ENCODE assay signal across 11 mouse cellular contexts in genomic region chr15:96548363-96548762, GRCm38 (mm10).
DNase-seq lines count a peak whose midpoint lies in the region; ATAC-seq and TF ChIP-seq lines count a peak whose summit lies in the region.
"Had no signal": no experiment of that assay in that cellular context is flagged by ENCODE, and none has a peak within 500 bp of the region (broad histone marks: within the 10 kb centered on the region; RNA-seq: fewer than 3 reads in every experiment).

No protein-coding gene starts in this region.

- no peaks in the 10 kb centered on the region for H3K9me3 ChIP-seq in embryonic facial prominence, embryonic 12.5 days
- H3K9me3 ChIP-seq in hindbrain, embryonic 12.5 days (replicated peaks) = no peaks in the 10 kb centered on the region
- H3K9me3 ChIP-seq in neural tube, embryonic 15.5 days (replicated peaks) = no peaks in the 10 kb centered on the region
- H3K9me3 ChIP-seq in intestine, embryonic 16.5 days (ENCODE audit: control insufficient read depth, low read length) = no peaks in the 10 kb centered on the region
- H3K9me3 ChIP-seq: hindbrain, embryonic 15.5 days had no signal

- no peak overlapping the region for H3K4me3 ChIP-seq in layer of hippocampus, adult 2 months
- H3K4me3 ChIP-seq in embryonic facial prominence, embryonic 12.5 days = no peak overlapping the region
- no peak overlapping the region for H3K4me3 ChIP-seq in hindbrain, embryonic 12.5 days
- H3K4me3 ChIP-seq in neural tube, embryonic 15.5 days (replicated peaks) = no peak overlapping the region
- H3K4me3 ChIP-seq in intestine, embryonic 16.5 days (ENCODE audit: low read length) = no peak overlapping the region
- H3K4me3 ChIP-seq: hindbrain, embryonic 15.5 days had no signal

- TF ChIP-seq CTCF in layer of hippocampus, adult 2 months (conservative IDR thresholded peaks at IDR 0.05) = no peak

- H3K36me3 ChIP-seq in embryonic facial prominence, embryonic 12.5 days = no peaks in the 10 kb centered on the region
- no peaks in the 10 kb centered on the region for H3K36me3 ChIP-seq in hindbrain, embryonic 12.5 days
- no peaks in the 10 kb centered on the region for H3K36me3 ChIP-seq in neural tube, embryonic 15.5 days
- no peaks in the 10 kb centered on the region for H3K36me3 ChIP-seq in intestine, embryonic 16.5 days (ENCODE audit: control insufficient read depth, insufficient read depth, low read length)
- H3K36me3 ChIP-seq: hindbrain, embryonic 15.5 days had no signal

- no peak for ATAC-seq in embryonic facial prominence, embryonic 12.5 days (ENCODE audit: insufficient number of reproducible peaks, insufficient read depth, low FRiP score, low TSS enrichment)
- peak; percentile 28; the same call in 1 of the 2 replicates for ATAC-seq in hindbrain, embryonic 12.5 days (ENCODE audit: low FRiP score)
- ATAC-seq in neural tube, embryonic 15.5 days (ENCODE audit: low FRiP score) = no peak
- ATAC-seq in intestine, embryonic 16.5 days = no peak

- H3K9ac ChIP-seq in embryonic facial prominence, embryonic 12.5 days = no peak overlapping the region
- H3K9ac ChIP-seq in hindbrain, embryonic 12.5 days = no peak overlapping the region
- no peak overlapping the region for H3K9ac ChIP-seq in neural tube, embryonic 15.5 days (replicated peaks)
- no peak overlapping the region for H3K9ac ChIP-seq in intestine, embryonic 16.5 days (ENCODE audit: low read depth, low read length)
- H3K9ac ChIP-seq: hindbrain, embryonic 15.5 days; liver, postnatal 0 days had no signal

- peak overlapping the region; percentile 12; the same call in 1 of the 2 replicates for H3K27ac ChIP-seq in layer of hippocampus, adult 2 months
- H3K27ac ChIP-seq in embryonic facial prominence, embryonic 12.5 days = 0 out of 2 replicates have a peak overlapping the region, but pooled peaks have one; percentile 17
- H3K27ac ChIP-seq in hindbrain, embryonic 12.5 days = peak overlapping the region; percentile 26; the same call in 1 of the 2 replicates
- peak overlapping the region; percentile 60 for H3K27ac ChIP-seq in neural tube, embryonic 15.5 days (replicated peaks)
- no peak overlapping the region for H3K27ac ChIP-seq in intestine, embryonic 16.5 days (ENCODE audit: low read length)
- H3K27ac ChIP-seq: hindbrain, embryonic 15.5 days had no signal

- H3K27me3 ChIP-seq in embryonic facial prominence, embryonic 12.5 days = no peaks in the 10 kb centered on the region
- H3K27me3 ChIP-seq in hindbrain, embryonic 12.5 days = no peaks in the 10 kb centered on the region
- H3K27me3 ChIP-seq in neural tube, embryonic 15.5 days (replicated peaks) = no peaks in the 10 kb centered on the region
- no peaks in the 10 kb centered on the region for H3K27me3 ChIP-seq in intestine, embryonic 16.5 days (replicated peaks; ENCODE audit: control insufficient read depth, insufficient read depth, low read length)
- H3K27me3 ChIP-seq: hindbrain, embryonic 15.5 days had no signal

- peaks cover 3% of the 10 kb centered on the region; the same call in 1 of the 2 replicates for H3K4me1 ChIP-seq in embryonic facial prominence, embryonic 12.5 days
- H3K4me1 ChIP-seq in hindbrain, embryonic 12.5 days = peaks cover 8% of the 10 kb centered on the region; the same call in 1 of the 2 replicates
- peaks cover 15% of the 10 kb centered on the region for H3K4me1 ChIP-seq in neural tube, embryonic 15.5 days
- H3K4me1 ChIP-seq in intestine, embryonic 16.5 days (ENCODE audit: control insufficient read depth, insufficient read depth, low read length) = peaks cover 5% of the 10 kb centered on the region; the same call in 1 of the 2 replicates

- DNase-seq in layer of hippocampus, adult 2 months (ENCODE audit: low spot score in 2 of 2) = no peak
- DNase-seq in layer of hippocampus, adult 18-20 months (ENCODE audit: low spot score in 2 of 2) = no peak
- DNase-seq in liver = no peak
- DNase-seq in cerebellum, adult 18-20 months = no peak
- DNase-seq: gastrocnemius, postnatal 36 days; liver, postnatal 0 days had no signal

- no peak overlapping the region for H3K4me2 ChIP-seq in embryonic facial prominence, embryonic 12.5 days (replicated peaks)
- H3K4me2 ChIP-seq in hindbrain, embryonic 12.5 days (replicated peaks) = no peak overlapping the region
- H3K4me2 ChIP-seq in neural tube, embryonic 15.5 days = no peak overlapping the region
- H3K4me2 ChIP-seq in intestine, embryonic 16.5 days (ENCODE audit: low read depth, low read length) = no peak overlapping the region
- H3K4me2 ChIP-seq: hindbrain, embryonic 15.5 days had no signal

- 88% methylated on average over 9 of the region's 9 CpGs for WGBS in embryonic facial prominence, embryonic 12.5 days
- 79% methylated on average over 9 of the region's 9 CpGs for WGBS in hindbrain, embryonic 12.5 days
- 71% methylated on average over 9 of the region's 9 CpGs for WGBS in neural tube, embryonic 15.5 days
- WGBS in intestine, embryonic 16.5 days = 87% methylated on average over 9 of the region's 9 CpGs
